Mouse (Mus musculus) brain, adult 10 weeks (tissue): ENCODE data around the gene Ybx1. TPM values are rescaled to one million over a fixed set of nuclear protein-coding genes. Genes with fewer than 3 reads are reported as not detected.

Experiments used
- polyA plus RNA-seq: library from polyadenylated mRNA; stranded (reverse); fragments of 350-450 nt; fragmentation: Illumina TruSeq; extraction: RNeasy Lipid Tissue Mini Kit (QIAGEN cat#74804); gene quantifications from one replicate; pipeline ENCODE4 v1.2.3, GENCODE M21; 2015; ENCODE audit warnings: low read depth, low replicate concordance

Ybx1 gene
- polyA plus RNA-seq, result 226 TPM

GRCm38 (mm10) chr4:119294415-119295133, at the start of gene Ybx1:
TSS of gene Ybx1 (minus strand) at chr4:119294604.

GRCm38 (mm10) chr4:119320131-119320830, 25.9 kb upstream of the Ybx1 start, which contains the start of gene Ppih:
TSS of gene Ppih (minus strand) at chr4:119320546.

GRCm38 (mm10) chr4:119255351-119255750, 39.1 kb downstream of the Ybx1 start, which contains the start of gene Cldn19:
TSS of gene Cldn19 (plus strand) at chr4:119255414.

GRCm38 (mm10) chr4:119232410-119233255, 61.8 kb downstream of the Ybx1 start, which contains the start of the genes AU022252 and P3h1:
TSS of gene AU022252 (minus strand) at chr4:119232712.
TSS of gene P3h1 (plus strand) at chr4:119232915.

Other genes with a start within 250 kb of the Ybx1 start
- gene Slc2a1, start 185.9 kb downstream of the Ybx1 start, polyA plus RNA-seq, result 80.6 TPM
- gene Zfp691, start 120.4 kb downstream of the Ybx1 start, polyA plus RNA-seq, result 8.4 TPM
- 0.31 TPM for gene Ermap, start 104.6 kb downstream of the Ybx1 start, polyA plus RNA-seq
- 32.5 TPM for gene Svbp, start 99.3 kb downstream of the Ybx1 start, polyA plus RNA-seq
- gene Tmem269, start 76.4 kb downstream of the Ybx1 start, polyA plus RNA-seq, result 0.79 TPM
- 16.0 TPM for gene AU022252, start 61.9 kb downstream of the Ybx1 start, polyA plus RNA-seq
- gene P3h1, start 61.7 kb downstream of the Ybx1 start, polyA plus RNA-seq, result 7.4 TPM
- 0.82 TPM for gene Cldn19, start 39.2 kb downstream of the Ybx1 start, polyA plus RNA-seq
- 37.2 TPM for gene Ppih, start 25.9 kb upstream of the Ybx1 start, polyA plus RNA-seq
- 14.5 TPM for gene Ccdc30, start 120.9 kb upstream of the Ybx1 start, polyA plus RNA-seq
- 13.5 TPM for gene Ppcs, start 127.8 kb upstream of the Ybx1 start, polyA plus RNA-seq
- 1.3 TPM for gene Zmynd12, start 128.2 kb upstream of the Ybx1 start, polyA plus RNA-seq
- 13.1 TPM for gene Rimkla, start 198.0 kb upstream of the Ybx1 start, polyA plus RNA-seq
- 35.2 TPM for gene Foxj3, start 242.4 kb upstream of the Ybx1 start, polyA plus RNA-seq
- 16.1 TPM for gene Frg2f1, start 244.9 kb upstream of the Ybx1 start, polyA plus RNA-seq